Mouse (Mus musculus) liver, adult 2 months (tissue): ENCODE measurements at regions not wholly inside any gene's neighbourhood (a gene's known extent, or its start where the extent isn't known, plus 50 kb on each side); places are given as distances from the start of the nearest gene placed in this dataset.

Experiments
- DNase-seq: peaks from one replicate; pipeline ENCODE4 v3.0.0-alpha.2; 2011; ENCODE audit warnings: low read depth, low spot score; ENCODE audit errors: extremely low read depth
- H3K27ac ChIP-seq: fragments of 200-500 bp; replicated peaks from 2 replicates; pipeline ENCODE4 v1.5.1; 2012; ENCODE audit warnings: low read depth, mild to moderate bottlenecking, control low read depth, inconsistent platforms, low read length; ENCODE audit not compliant: insufficient read depth
- H3K27me3 ChIP-seq: fragments of 200-500 bp; 2 replicates; pipeline ENCODE4 v1.6.1; 2012; ENCODE audit warnings: mild to moderate bottlenecking, moderate library complexity, low read length, inconsistent platforms; ENCODE audit not compliant: control insufficient read depth, insufficient read depth
- H3K36me3 ChIP-seq: fragments of 200-500 bp; 2 replicates; pipeline ENCODE4 v1.6.1; 2012; ENCODE audit warnings: low read length, inconsistent platforms; ENCODE audit not compliant: control insufficient read depth, insufficient read depth
- H3K4me1 ChIP-seq: fragments of 200-500 bp; 2 replicates; pipeline ENCODE4 v1.6.1; 2011; ENCODE audit warnings: low read length; ENCODE audit not compliant: control insufficient read depth, insufficient read depth
- H3K4me3 ChIP-seq: fragments of 200-500 bp; 2 replicates; pipeline ENCODE4 v1.5.1; 2011; ENCODE audit warnings: low read depth, mild to moderate bottlenecking, control low read depth, low read length, moderate library complexity; ENCODE audit not compliant: insufficient read depth
- H3K79me2 ChIP-seq: fragments of 200-500 bp; 2 replicates; pipeline ENCODE4 v1.6.1; 2012; ENCODE audit warnings: inconsistent platforms, mild to moderate bottlenecking, low read length, moderate library complexity; ENCODE audit not compliant: control insufficient read depth, insufficient read depth
- H3K9ac ChIP-seq: fragments of 200-500 bp; 2 replicates; pipeline ENCODE4 v1.6.1; 2012; ENCODE audit warnings: low read depth, mild to moderate bottlenecking, control low read depth, inconsistent platforms, low read length
- CTCF ChIP-seq: fragments of 200-500 bp; IDR thresholded peaks from 2 replicates; pipeline ENCODE4 v1.5.1; 2011; ENCODE audit warnings: low read depth, low read length, control low read depth
- POLR2A ChIP-seq: fragments of 200-500 bp; IDR thresholded peaks from 2 replicates; pipeline ENCODE4 v1.6.1; 2011; ENCODE audit warnings: low read length, control low read depth; ENCODE audit not compliant: insufficient read depth; ENCODE audit errors: extremely low read depth
- WGBS: fragments of 180-500 bp; shearing (Covaris S2); methylation state at CpG from one replicate; pipeline ENCODE4 v1.1.7; 2018; 5-methylcytosine and 5-hydroxymethylcytosine counted together

GRCm38 (mm10) chr10:122614720-122615119 lies 63.8 kb upstream of the Ppm1h start:
- Histone ChIP-seq H3K9ac (no peak overlapping the region), H3K36me3 (no peaks in the 10 kb centered on the region), H3K4me1 (0 out of 2 replicates have a peak, but pooled peaks cover 3% of the 10 kb centered on the region), H3K79me2 (no peaks in the 10 kb centered on the region), H3K4me3 (no peak overlapping the region), H3K27ac (no peak overlapping the region), H3K27me3 (no peaks in the 10 kb centered on the region)
- TF ChIP-seq CTCF, result no peak
- TF ChIP-seq POLR2A, result no peak
- DNase-seq, result peak; percentile 50
- WGBS, result 21% methylated on average over 3 of the region's 3 CpGs

- Histone ChIP-seq H3K79me2 (no peaks in the 10 kb centered on the region), H3K27me3 (no peaks in the 10 kb centered on the region), H3K36me3 (no peaks in the 10 kb centered on the region), H3K27ac (no peak overlapping the region), H3K9ac (no peak overlapping the region), H3K4me1 (0 out of 2 replicates have a peak, but pooled peaks cover 3% of the 10 kb centered on the region), H3K4me3 (no peak overlapping the region)
- TF ChIP-seq POLR2A (no peak), CTCF (no peak)
- WGBS, result 91% methylated on average over 12 of the region's 12 CpGs
- DNase-seq, result no peak
Observed at GRCm38 (mm10) chr10:122615658-122616057, 62.9 kb upstream of the Ppm1h start.

- TF ChIP-seq POLR2A, result no peak
- H3K79me2 ChIP-seq, result no peaks in the 10 kb centered on the region
Observed at GRCm38 (mm10) chr10:122616385-122616784, 62.2 kb upstream of the Ppm1h start.

GRCm38 (mm10) chr10:122618854-122619253 lies 59.7 kb upstream of the Ppm1h start:
- Histone ChIP-seq H3K36me3 (no peaks in the 10 kb centered on the region), H3K79me2 (no peaks in the 10 kb centered on the region), H3K27me3 (no peaks in the 10 kb centered on the region), H3K9ac (no peak overlapping the region), H3K27ac (no peak overlapping the region), H3K4me3 (no peak overlapping the region), H3K4me1 (0 out of 2 replicates have a peak, but pooled peaks cover 3% of the 10 kb centered on the region)
- no peak for TF ChIP-seq CTCF
- TF ChIP-seq POLR2A, result no peak
- DNase-seq, result no peak
- WGBS, result 82% methylated on average over 3 of the region's 3 CpGs

More at GRCm38 (mm10) chr10:122616385-122616784, 62.2 kb upstream of the Ppm1h start:
- H3K36me3 ChIP-seq, result no peaks in the 10 kb centered on the region
- H3K4me1 ChIP-seq, result 0 out of 2 replicates have a peak, but pooled peaks cover 3% of the 10 kb centered on the region
- H3K4me3 ChIP-seq, result no peak overlapping the region
- no peaks in the 10 kb centered on the region for H3K27me3 ChIP-seq
- no peak for DNase-seq
- H3K9ac ChIP-seq, result no peak overlapping the region
- no peak overlapping the region for H3K27ac ChIP-seq
- WGBS, result 83% methylated on average over 6 of the region's 6 CpGs

- H3K27me3 ChIP-seq, result no peaks in the 10 kb centered on the region
- no peak overlapping the region for H3K9ac ChIP-seq
- no peaks in the 10 kb centered on the region for H3K4me1 ChIP-seq
- H3K79me2 ChIP-seq, result no peaks in the 10 kb centered on the region
- 70% methylated on average over 16 of the region's 16 CpGs for WGBS
- no peak overlapping the region for H3K27ac ChIP-seq
- no peak for TF ChIP-seq CTCF
- no peak for TF ChIP-seq POLR2A
- DNase-seq, result no peak
- no peak overlapping the region for H3K4me3 ChIP-seq
- no peaks in the 10 kb centered on the region for H3K36me3 ChIP-seq
Observed at GRCm38 (mm10) chr10:122619406-122620116, 59.0 kb upstream of the Ppm1h start.
